Mouse (Mus musculus) CD4-positive naive resting alpha-beta T cell, adult 76 days (primary cell): ENCODE data around the gene 9230113P08Rik. TPM values are rescaled to one million over a fixed set of nuclear protein-coding genes. Genes with fewer than 3 reads are reported as not detected.

Experiments used
- total RNA-seq: library from RNA; stranded (reverse); gene quantifications from one replicate; pipeline ENCODE4 v1.2.4, GENCODE M21; 2023

Gene 9230113P08Rik
- total RNA-seq, result not detected

DNA sequence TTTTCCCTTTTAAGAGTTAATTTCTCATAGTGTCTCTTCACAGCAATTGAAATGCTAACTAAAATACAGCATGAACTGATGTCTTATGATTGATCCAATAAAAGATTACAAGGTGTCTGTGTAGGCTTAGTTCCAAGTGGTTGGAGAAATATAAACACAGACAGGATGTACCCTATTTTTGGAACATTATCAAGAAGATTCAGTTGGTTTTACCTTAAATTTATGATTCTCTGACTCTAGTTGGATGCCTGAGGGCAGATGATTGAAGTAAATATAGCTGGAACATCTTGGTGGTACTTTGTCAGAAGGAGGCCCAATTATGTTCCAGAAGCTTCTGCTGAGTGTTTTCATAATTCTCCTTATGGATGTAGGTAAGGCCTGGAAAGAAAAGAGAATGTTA, at the start of gene 9230113P08Rik:
TSS of gene 9230113P08Rik (plus strand) at position 301 of the 400 bp plus-strand sequence.

Other genes with a start within 250 kb of the 9230113P08Rik start
- gene Pate1, start 221.0 kb upstream of the 9230113P08Rik start, total RNA-seq, result not detected
- gene Gm17677, start 167.4 kb upstream of the 9230113P08Rik start, total RNA-seq, result not detected
- gene Gm17727, start 130.3 kb upstream of the 9230113P08Rik start, total RNA-seq, result not detected
- gene Gm27235, start 118.3 kb upstream of the 9230113P08Rik start, total RNA-seq, result not detected
- gene D730048I06Rik, start 118.3 kb upstream of the 9230113P08Rik start, total RNA-seq, result not detected
- not detected for gene 9230110F15Rik, start 64.3 kb upstream of the 9230113P08Rik start, total RNA-seq
- gene Gm5916, start 220.4 kb downstream of the 9230113P08Rik start, total RNA-seq, result not detected